Mouse (Mus musculus): ENCODE measurements around the gene Jak2.
A peak's percentile ranks its signal among the peaks of the same experiment; 100 is the strongest.

The Jak2 gene

DNA sequence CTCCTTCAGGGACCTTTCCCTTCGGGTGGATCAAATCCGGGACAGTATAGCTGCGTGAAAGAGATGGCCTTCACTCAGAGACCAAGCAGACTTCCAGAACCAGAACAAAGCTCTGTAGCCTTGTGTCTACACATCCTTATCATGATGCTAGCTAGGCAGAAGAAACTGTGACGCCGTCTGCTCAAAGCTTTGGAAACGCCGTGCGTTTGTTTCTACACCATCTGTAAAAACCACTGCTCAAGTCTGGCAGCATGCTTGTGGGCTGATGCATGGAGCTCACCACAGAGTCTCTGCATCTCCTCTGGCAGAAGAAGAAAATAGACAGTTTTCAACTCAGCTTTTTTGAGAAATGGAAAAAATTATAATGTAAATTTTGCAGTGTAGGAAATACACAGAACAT, 60.2 kb downstream of the Jak2 start:
- no peak for DNase-seq

DNA sequence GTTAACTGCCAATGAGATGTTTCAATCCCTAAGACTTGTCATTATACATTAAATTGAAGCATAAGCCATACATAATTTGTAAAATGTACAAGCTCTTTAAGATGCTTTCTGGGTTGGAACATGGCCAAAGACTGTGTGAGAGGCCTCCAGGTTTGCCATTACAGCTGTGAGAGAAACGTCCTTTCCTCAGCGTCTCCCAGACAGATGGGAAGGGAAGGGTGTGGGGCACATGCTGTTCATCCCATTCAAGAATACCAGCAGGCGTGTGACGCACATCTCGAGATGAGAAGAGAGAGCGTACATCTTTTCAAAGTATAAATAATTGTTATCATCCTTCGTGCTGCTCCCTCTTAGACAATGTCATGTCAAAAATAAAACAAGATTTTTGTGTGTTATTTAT, 61.0 kb downstream of the Jak2 start:
- DNase-seq, result no peak

DNA sequence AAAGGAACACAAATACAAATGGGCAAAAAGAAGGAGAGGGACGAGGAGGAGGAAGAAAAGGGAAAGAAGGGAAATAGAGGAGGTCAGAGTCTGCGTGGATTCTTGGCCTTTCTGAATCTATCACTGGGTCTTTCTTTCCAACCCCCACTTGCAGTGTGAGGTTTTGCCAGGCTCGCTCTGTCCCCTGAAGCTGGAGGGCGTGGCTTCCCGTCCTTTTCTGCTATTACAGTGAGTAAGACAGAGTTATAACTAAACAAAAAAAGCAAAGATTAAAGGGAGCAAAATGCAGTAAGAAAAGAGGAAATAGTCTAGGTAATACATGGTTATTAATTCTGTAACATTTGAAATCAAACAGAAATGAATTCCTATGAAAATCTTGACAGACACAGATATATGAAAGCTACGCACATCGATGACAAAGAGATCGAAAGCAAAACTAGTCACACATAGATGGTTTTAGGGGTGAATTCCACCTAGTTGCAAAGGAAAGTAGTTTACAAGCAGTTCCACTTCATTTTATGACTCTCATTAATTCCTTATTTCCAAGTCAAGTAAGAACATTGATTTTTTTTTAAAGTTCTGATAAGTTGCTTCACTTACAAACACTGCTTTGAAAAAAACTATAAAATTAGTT, 71.9 kb downstream of the Jak2 start:
- no peak for DNase-seq

DNA sequence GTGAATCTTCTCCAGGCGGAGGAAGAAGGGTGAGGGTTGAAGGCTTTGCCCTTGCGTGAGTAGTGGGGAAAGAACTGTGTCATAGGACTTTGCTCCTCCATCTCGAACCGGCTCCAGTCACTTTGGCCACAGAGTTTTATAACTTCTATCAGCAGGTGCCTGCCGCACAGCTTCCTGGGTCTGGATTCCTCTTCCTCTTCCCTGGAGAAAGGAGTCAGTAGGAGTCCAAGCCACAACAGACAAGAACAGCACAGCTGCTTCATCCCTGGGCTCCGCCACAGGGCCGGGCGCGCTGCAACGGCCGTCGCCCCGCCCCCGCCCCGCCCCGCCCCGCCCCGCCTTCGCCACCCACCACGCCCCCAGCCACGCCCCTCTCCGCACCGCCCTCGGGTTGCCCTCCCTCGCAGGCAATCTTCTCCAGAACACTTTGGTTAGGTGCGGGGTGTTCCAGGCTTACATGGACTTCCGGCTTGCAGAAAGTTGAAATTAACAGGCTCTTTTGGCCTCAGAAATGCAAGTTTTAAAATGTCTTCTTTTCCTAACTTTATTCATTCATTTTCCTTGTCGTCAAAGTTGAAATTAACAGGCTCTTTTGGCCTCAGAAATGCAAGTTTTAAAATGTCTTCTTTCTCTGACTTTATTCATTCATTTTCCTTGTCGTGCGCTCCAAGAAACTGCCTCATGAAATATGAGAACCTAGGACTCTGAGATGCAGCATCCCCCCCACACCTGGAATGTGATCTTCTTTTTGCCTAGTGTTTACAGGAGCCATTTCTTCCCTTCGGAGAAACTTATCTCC, 73.6 kb downstream of the Jak2 start, which contains the start of gene Insl6:
Gene Insl6 (minus strand): TSS at position 304 of the 799 bp plus-strand sequence.
- peak; percentile 79 for DNase-seq

DNA sequence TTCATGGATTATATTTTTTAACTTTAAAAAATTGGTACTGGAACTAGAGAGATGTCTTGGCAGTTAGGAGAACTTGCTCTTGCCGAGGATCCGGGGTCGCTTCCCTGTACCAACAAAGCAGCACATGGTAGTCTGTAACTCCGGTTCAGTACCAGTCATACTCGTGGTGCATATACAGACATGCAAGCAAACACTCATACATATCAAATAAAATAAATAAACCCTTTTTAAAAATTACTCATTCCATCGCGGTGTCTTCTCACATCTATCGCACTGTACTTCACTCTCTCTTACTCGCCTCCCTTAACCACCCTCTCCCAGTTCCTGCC, 74.2 kb downstream of the Jak2 start:
- DNase-seq, result no peak

DNA sequence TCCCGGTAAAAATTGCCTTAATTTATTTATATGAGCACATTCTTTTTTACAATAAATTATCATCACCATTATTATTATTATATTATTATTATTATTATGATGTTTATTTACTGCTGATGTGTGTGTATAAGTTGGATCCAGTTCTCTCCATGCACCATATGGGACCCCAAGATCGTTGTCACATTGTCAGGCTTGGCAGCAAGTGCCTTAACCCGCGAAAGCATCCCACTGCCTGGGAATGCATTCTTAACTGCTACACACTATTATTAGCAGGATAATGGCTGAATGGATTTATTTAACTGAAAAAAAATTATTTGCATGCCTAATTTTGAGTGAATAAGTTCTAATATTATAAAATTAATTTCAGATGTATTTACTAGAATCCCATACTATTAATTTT, 74.8 kb downstream of the Jak2 start:
- no peak for DNase-seq

DNA sequence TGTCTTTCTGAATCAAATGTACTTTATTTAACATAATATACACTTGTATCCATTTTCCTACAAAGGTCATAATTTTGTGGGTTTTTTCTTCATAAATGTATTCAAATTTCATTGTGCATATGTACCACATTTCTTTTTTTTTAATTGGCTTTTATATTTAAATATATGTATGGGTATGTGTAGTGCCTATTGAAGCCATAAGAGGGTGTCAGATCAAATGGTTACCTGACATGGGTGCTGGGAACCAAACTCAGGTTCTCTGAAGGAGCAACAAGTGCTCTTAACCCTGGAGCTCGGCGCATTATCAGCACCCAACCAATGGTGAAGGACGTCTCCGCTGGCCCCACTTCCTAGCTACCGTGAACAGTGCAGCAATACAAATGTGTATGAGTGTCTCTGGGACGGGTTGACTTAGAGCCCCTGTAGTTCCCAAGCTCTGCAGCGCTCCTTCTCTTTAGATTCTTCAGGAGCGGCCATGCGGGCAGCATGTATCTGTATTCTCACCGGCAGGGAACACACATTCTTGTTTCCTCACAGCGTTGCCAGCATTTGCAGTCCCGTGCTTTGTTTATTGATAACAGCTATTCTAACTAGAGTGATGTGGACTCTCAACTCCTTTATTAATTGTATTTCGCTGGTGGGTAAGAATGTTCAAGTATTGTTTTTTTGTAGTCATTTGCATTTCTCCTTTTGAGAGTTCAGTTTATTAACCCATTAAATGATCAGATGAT, 75.4 kb downstream of the Jak2 start:
- no peak for DNase-seq

DNA sequence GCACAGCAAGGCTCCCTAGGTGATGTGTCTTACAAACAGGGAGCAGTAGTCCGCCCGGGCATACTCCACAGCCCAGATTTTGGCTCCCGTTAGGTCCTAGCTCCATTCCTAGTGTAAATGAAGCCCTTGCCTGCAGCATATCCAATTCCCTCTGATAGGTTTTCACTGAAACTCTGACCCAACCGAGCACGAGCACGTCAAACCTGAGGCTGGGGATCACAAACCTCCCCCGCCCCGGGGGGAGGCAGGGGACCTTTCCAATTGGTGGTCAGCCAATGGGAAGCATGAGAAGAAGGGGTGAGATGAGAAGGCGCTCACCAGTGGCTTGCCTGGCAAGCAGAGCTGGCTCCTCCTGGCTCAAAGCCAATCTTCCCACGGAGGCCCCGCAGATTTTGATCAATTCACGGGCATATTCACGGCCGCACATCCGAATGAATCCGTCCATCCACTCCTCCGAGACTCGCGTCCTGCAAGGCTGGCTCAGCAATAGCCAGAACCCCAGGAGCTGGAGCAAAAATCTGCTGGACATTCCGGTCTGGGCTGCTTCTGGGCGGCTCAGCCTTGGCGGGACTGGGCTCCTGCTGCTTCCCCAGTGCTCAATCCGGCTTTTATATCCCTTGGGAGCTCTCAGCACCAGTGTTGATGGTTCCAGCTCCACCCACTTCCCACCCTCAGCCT, 82.6 kb downstream of the Jak2 start, which contains the start of gene Rln1:
Gene Rln1 (minus strand): TSS at position 603 of the 678 bp plus-strand sequence.
- peak; percentile 6 for DNase-seq

DNA sequence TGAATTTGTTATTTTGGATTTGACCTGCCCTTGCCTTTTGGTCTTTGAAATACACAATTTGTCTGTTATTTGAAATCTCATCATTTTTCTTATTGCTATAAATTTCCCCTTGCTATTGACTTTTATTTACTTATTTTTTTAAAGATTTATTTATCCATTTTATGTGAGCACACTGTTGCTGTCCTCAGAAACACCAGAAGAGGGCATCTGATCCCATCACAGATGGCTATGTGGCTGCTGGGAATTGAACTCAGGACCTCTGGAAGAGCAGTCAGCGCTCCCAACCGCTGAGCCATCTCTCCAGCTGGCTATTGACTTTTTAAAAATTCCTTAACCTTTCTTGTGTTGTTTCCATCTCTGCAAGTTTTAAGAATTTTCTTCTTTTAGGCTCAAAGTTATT, 85.0 kb downstream of the Jak2 start:
- no peak for DNase-seq

DNA sequence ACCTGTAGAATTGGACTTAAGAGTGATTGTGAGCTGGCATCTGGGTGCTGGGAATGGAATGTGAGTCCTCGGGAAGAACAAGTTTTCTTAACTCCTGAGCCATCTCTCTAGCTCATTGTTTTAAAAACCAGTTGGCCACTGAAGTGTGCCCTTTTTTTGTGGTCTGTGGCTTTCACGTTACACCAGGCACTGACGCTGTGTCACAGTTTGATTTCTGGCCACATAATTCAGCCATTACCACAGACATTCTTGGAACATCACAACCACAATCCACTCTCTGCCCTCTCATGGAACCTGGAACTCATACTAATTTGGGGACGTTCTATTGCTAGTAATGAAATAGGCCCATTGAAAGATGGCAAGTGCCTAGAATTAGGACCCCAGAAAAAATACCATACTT, 89.4 kb downstream of the Jak2 start:
- no peak for DNase-seq

DNA sequence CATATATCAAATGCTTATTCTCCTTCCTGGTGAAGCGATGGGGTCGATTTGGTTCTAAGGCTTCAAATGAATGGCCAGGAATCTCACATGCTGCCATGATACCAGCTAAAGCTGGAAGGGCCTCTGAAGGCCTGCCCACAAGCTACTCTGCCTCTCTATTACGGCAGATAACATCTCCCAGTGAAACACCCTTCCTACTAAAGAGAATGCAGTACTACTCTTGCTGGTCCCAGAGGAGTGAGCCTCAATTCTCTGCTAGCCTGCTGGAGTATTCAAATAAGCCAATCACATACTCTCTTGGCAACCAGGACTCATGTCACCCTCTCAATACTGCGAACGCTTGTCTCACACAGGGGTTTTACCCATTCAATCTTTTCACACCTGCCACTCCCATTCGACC, 90.7 kb downstream of the Jak2 start:
- DNase-seq, result no peak

DNA sequence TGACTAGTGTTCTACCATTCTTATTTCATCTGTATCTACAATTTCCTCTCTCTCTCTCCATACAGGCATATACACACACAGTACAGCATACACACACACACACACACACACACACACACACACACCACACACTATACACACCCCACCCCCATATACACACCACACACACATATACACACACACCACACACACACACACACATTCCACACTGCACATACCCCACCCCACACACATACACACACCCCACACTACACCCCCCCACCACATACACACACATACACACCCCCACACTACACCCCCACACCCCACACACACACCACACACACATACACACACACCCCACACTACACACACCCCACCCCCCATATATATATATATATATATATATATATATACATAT, 93.2 kb downstream of the Jak2 start:
- no peak for DNase-seq

DNA sequence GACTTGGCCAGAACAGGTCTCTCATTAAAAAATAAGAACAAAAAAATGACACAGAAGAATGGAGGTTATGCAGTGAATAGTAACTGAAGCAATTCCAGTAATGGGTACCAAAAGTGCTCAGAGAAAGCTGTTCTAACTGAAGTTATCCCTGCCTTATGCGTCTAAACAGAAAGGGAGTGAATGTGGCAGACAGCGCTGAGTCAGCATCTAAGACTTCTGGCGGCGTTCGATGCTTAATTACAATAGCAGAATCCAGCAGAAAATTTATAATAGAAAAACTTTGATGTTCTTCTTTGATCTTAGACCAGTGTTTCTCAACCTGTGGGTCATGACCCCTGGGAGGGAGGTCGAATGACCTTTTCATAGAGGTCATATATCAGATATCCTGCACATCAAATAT, 94.0 kb downstream of the Jak2 start:
- DNase-seq, result no peak

DNA sequence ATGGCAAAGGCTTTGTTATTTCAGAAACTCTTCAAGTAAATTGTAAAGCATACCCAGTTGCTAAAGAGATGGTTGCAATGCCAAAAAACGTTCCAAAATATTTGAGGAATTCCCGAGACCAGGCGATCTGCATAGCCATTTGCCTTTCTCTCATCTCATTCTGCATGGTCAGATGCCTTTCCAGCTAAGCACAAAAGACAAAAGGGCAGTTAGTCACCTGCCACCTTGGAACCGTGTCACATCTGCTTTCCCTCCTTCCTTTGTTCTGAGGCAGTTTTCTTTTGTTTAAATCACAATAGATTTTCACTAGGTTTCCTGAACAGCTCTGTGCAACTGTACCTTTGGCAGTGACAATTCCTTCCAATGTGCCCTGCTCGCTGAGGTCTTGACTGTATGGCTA, 99.4 kb downstream of the Jak2 start:
- no peak for DNase-seq

DNA sequence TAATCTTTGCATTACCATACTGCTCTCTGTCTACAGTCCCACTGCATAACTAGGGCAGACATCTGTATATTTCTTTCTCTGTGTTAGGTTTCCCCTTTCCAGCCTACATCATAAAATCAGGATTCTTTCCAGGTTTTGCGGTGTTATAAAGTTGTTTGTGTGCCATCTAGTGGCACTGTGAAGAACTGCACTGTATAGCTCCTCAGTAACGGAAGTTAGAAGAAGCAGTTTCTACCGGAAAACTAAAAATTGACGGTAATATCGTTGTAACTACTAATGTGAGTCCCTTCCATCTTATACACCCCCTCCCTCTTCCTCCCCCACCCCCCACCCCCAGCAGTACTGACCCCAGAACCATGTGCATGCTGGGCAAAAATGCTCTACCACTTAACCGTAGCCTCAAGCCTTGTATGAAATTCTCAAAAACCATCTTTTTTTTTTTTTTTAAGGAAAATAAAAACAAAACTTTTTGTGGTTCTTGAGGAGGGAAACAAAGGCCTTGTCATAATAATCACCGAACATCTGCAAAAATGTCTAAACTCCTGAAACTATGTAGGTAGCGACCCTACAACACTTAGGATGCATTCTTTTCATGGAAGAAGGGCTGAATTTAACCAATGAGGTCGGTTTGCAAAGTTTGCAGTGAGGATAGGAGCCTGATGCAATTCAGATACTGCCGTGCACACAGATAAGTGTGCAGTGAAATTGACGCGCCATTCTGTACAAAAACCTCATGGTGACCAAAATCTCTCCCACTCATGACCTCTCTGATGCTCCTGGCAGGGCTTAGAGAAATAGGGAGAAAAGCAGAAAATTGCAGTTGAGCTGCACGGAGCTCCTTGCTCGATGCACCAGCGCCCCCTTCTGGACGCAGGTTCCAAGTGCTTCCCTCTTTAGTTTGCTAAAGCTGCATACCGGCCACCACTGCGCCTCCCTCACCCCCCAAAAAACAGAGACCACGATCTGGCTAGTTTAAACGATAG, 103.6 kb downstream of the Jak2 start:
- DNase-seq, result peak; percentile 95

DNA sequence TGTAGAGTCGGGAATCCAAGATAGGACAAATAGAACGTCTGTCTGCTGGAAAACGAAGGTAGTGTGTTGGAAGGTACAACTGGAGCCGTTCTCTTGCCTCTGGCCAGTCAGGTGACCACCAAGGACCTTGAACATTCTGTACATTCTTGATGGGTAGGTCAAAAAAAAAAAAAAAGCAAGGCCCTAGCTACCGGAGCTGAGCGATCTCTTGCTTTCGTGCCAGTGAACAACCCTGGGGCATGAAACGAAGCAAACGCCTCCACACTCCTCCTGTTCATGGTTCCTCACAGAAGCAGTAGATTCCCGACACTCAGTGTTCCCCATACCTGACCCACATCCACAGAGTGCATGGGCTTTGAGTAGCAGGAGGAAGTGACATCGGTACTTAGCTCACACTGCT, 104.7 kb downstream of the Jak2 start:
- no peak for DNase-seq

DNA sequence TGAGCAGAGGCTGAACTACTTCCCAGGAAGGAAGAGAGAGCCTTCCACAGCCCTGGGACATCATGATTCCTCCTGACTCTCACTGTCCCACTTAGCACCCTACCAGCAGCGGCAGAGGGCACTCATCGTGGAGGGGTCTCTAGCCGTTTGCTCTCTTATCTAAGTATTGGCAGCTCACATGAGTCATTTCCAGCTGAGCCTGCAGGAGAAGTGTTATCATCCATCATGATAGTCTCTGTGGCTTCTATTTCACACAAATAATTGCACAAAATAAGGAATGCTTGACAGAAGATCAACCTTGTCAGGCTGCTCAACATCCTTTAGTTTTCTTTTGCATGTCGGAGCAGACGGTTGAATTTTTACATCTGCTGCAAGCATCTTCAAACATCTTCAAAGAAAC, 108.6 kb downstream of the Jak2 start:
- DNase-seq, result no peak

DNA sequence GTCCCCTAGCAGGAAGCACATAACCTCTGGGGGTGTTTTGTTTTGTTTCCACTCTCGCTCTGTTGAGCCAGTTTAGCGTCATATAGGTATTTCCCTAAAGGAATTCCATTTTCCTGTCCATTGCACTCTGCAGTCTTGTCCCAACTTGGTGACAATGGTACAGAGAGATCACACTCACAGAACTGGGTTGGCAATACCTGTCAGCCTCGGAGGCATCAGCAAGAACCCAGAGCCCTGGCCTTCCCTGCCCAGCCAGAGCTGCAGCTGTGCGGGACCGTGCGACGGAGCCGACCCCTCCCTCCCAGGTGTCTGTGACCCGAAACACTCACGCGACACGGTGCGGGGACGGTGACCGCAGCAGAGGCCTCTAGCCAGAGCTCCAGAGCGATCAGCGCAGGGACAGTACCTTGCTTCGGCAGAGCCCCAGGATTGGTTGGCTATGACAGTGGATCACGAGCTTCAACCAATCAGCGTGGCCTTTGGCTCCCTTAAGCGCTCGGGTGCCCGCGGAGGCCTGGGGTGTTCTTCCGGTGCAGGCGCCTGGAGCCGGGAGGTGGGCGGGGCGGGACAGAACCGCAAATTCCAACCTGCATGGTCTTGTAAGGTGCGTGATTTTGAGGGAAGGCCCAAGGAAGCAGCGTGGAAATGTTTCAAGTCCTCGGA, 110.0 kb downstream of the Jak2 start:
- peak; percentile 88 for DNase-seq

DNA sequence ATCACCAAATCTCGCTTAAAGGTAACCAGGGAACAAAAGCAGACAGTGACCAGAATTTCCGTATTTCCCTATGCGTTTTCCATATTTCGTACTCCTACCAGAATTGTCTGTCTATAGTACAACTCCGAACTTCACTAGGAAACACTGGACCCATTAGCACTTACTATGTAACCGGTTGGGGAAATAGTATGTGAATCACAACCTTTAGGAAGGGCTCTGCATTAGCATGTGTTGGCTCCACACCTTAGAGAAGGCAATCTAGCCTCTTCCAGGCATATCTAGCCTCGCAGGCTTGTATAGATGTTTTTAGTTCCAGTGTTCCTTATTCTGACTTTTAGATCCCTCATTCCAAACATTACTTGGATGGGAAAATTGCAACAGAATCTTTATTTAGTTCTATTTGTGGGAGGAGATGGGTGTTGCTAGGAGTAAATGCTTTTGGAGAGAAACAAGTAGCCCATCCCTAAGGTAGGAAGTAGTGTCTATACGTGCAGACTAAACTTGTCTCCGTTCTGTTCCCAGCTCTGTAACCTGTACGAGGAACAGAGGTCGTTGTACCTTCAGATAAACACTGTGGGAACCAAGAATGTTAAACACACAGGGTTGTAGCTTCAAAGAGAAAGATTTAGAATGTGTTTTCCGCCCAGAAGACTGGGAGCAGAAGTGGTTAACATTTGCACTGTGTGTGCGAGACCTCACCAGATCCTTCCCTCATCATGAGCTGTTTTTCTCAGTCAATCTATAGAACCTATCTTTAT, 110.7 kb downstream of the Jak2 start:
- no peak for DNase-seq
